In genomic region chr15:102388942-102389341, GRCm38 (mm10) we compare ENCODE assay signal across 20 mouse cellular contexts. TPM values are rescaled to one million over a fixed set of nuclear protein-coding genes. Genes with fewer than 3 reads are reported as not detected.
DNase-seq lines count a peak whose midpoint lies in the region; TF ChIP-seq lines count a peak whose summit lies in the region.
"Had no signal": no experiment of that assay in that cellular context is flagged by ENCODE, and none has a peak within 500 bp of the region (broad histone marks: within the 10 kb centered on the region; RNA-seq: fewer than 3 reads in every experiment).

No protein-coding gene starts in this region.

- WGBS in cerebellum, adult 2 months, result 87% methylated on average over 3 of the region's 3 CpGs

- no peak for TF ChIP-seq EP300 in ES-Bruce4 (IDR thresholded peaks at IDR 0.05; ENCODE audit: insufficient read depth, low read depth, low read length)

- DNase-seq in heart, adult 11 months, result peak; percentile 85
- no peak for DNase-seq in heart, postnatal 36 days
- DNase-seq in ZHBTc4 (ENCODE audit: low read depth, low spot score), result peak; percentile 33
- DNase-seq in cerebellum, adult 2 months, result no peak
- no peak for DNase-seq in layer of hippocampus, adult 8-10 months (ENCODE audit: low spot score in 2 of 2)
- DNase-seq in ovary, postnatal 36 days (ENCODE audit: low spot score), result no peak
- DNase-seq: adrenal gland, postnatal 14 days; cerebellum, adult 11-12 months; cerebellum, postnatal 10 days; gastrocnemius, postnatal 14 days; heart, postnatal 10 days; kidney, adult 11 months had no signal

- no peak for TF ChIP-seq CTCF in ES-Bruce4 (IDR thresholded peaks at IDR 0.05; ENCODE audit: low read depth, low read length)
- no peak for TF ChIP-seq CTCF in cerebellum, adult 2 months (IDR thresholded peaks at IDR 0.05; ENCODE audit: borderline replicate concordance, insufficient read depth, low read depth, low read length)

- peak overlapping the region; percentile 75 for H3K27ac ChIP-seq in ES-Bruce4 (ENCODE audit: insufficient read depth, low read length)
- H3K27ac ChIP-seq in cerebellum, adult 2 months (ENCODE audit: insufficient read depth, low read length), result no peak overlapping the region
- H3K27ac ChIP-seq: embryonic facial prominence, embryonic 10.5 days; forebrain, embryonic 15.5 days; heart, embryonic 10.5 days; hindbrain, embryonic 13.5 days; hindbrain, postnatal 0 days had no signal

- H3K36me3 ChIP-seq in ES-Bruce4 (ENCODE audit: control insufficient read depth, insufficient read depth, low read length, poor library complexity, severe bottlenecking), result no peaks in the 10 kb centered on the region
- H3K36me3 ChIP-seq: embryonic facial prominence, embryonic 10.5 days; forebrain, embryonic 15.5 days; heart, embryonic 10.5 days; hindbrain, embryonic 13.5 days had no signal

- no peak overlapping the region for H3K4me3 ChIP-seq in ES-Bruce4 (ENCODE audit: low read depth, low read length)
- no peak overlapping the region for H3K4me3 ChIP-seq in cerebellum, adult 2 months (replicated peaks; ENCODE audit: insufficient read depth, low read depth, low read length)
- H3K4me3 ChIP-seq: embryonic facial prominence, embryonic 10.5 days; erythroblast, embryonic 14.5 days; forebrain, embryonic 15.5 days; heart, embryonic 10.5 days; hindbrain, embryonic 13.5 days had no signal

- H3K4me1 ChIP-seq in ES-Bruce4 (ENCODE audit: control insufficient read depth, insufficient read depth, low read length), result no peaks in the 10 kb centered on the region
- no peaks in the 10 kb centered on the region for H3K4me1 ChIP-seq in cerebellum, adult 2 months (ENCODE audit: control insufficient read depth, insufficient read depth, low read length)
- H3K4me1 ChIP-seq: forebrain, embryonic 15.5 days; hindbrain, embryonic 13.5 days had no signal

- no peak for TF ChIP-seq POLR2A in ES-Bruce4 (IDR thresholded peaks at IDR 0.05; ENCODE audit: insufficient read depth, low read length)
- TF ChIP-seq POLR2A in cerebellum, adult 2 months (IDR thresholded peaks at IDR 0.05; ENCODE audit: borderline replicate concordance, insufficient read depth, low read length), result no peak

- H3K9ac ChIP-seq in ES-Bruce4 (ENCODE audit: low read depth, poor library complexity, severe bottlenecking), result no peak overlapping the region
- H3K9ac ChIP-seq: forebrain, embryonic 15.5 days; hindbrain, embryonic 13.5 days had no signal

- intact Hi-C loops in heart, postnatal 36 days (cut with DNase I), result no loop called here

- no peaks in the 10 kb centered on the region for H3K9me3 ChIP-seq in ES-Bruce4 (replicated peaks; ENCODE audit: control insufficient read depth, insufficient read depth, low read length, poor library complexity, severe bottlenecking)
- H3K9me3 ChIP-seq: embryonic facial prominence, embryonic 10.5 days; forebrain, embryonic 15.5 days; heart, embryonic 10.5 days; hindbrain, embryonic 13.5 days had no signal

- H3K27me3 ChIP-seq in ES-Bruce4 (ENCODE audit: control insufficient read depth, insufficient read depth, low read length, poor library complexity, severe bottlenecking), result no peaks in the 10 kb centered on the region
- no peaks in the 10 kb centered on the region for H3K27me3 ChIP-seq in cerebellum, adult 2 months (ENCODE audit: control insufficient read depth, insufficient read depth, low read length)
- H3K27me3 ChIP-seq: forebrain, embryonic 15.5 days; hindbrain, embryonic 13.5 days had no signal

RNA-seq across cellular contexts. Expression of gene Sp1, which starts 17.0 kb away (rescaled TPM):
- 10 to 100 TPM; 45.7 to 49.1 TPM for total RNA-seq in heart, postnatal 36 days (2021)
- 103 and 106 TPM in 2 replicates for polyA plus RNA-seq in ES-Bruce4 (2011; ENCODE audit: insufficient read depth, insufficient read length, low read depth, missing spikeins)
- 12.6 and 14.1 TPM in 2 replicates for polyA plus RNA-seq in cerebellum, adult 2 months (2012; rRNA removed)
- 10 to 100 TPM; 27.4 to 30.1 (median 28.8) TPM for total RNA-seq in layer of hippocampus, adult 8-10 months (2022)

RNA-seq across cellular contexts. Expression of gene Sp7, which starts 22.0 kb away (rescaled TPM):
- total RNA-seq in heart, postnatal 36 days (2021), result not detected
- polyA plus RNA-seq in ES-Bruce4 (2011; ENCODE audit: insufficient read depth, insufficient read length, low read depth, missing spikeins), result not detected in 2 replicates
- 1.4 TPM in 2 replicates for polyA plus RNA-seq in cerebellum, adult 2 months (2012; rRNA removed)
- total RNA-seq in layer of hippocampus, adult 8-10 months (2022), result under 1 TPM; 0.37 to 0.78 (median 0.59) TPM
- total RNA-seq: adrenal gland, postnatal 14 days; heart, postnatal 10 days; hematopoietic stem cell, adult 5-6 weeks had no signal
- polyA plus RNA-seq: erythroblast, embryonic 14.5 days had no signal

RNA-seq across cellular contexts. Expression of gene Aaas, which starts 38.4 kb away (rescaled TPM):
- 10 to 100 TPM; 12.5 to 12.8 TPM for total RNA-seq in heart, postnatal 36 days (2021)
- 196 and 252 TPM in 2 replicates for polyA plus RNA-seq in ES-Bruce4 (2011; ENCODE audit: insufficient read depth, insufficient read length, low read depth, missing spikeins)
- 29.7 and 33.1 TPM in 2 replicates for polyA plus RNA-seq in cerebellum, adult 2 months (2012; rRNA removed)
- 10 to 100 TPM; 20.6 to 33.5 (median 24.7) TPM for total RNA-seq in layer of hippocampus, adult 8-10 months (2022)

RNA-seq across cellular contexts. Expression of gene Amhr2, which starts 56.2 kb away (rescaled TPM):
- under 1 TPM; 0.16 to 0.78 TPM for total RNA-seq in heart, postnatal 36 days (2021)
- polyA plus RNA-seq in ES-Bruce4 (2011; ENCODE audit: insufficient read depth, insufficient read length, low read depth, missing spikeins), result 1.8 and 2.8 TPM in 2 replicates
- 3.2 TPM in 2 replicates for polyA plus RNA-seq in cerebellum, adult 2 months (2012; rRNA removed)
- 1 to 10 TPM in 2 of 4 experiments, under 1 TPM in 2; 0.40 to 2.0 (median 1.1) TPM for total RNA-seq in layer of hippocampus, adult 8-10 months (2022)
- total RNA-seq: hematopoietic stem cell, adult 5-6 weeks had no signal

RNA-seq across cellular contexts. Expression of gene Myg1, which starts 57.4 kb away (rescaled TPM):
- total RNA-seq in heart, postnatal 36 days (2021), result 10 to 100 TPM; 17.7 to 22.7 TPM
- 38.6 and 48.8 TPM in 2 replicates for polyA plus RNA-seq in ES-Bruce4 (2011; ENCODE audit: insufficient read depth, insufficient read length, low read depth, missing spikeins)
- 106 and 110 TPM in 2 replicates for polyA plus RNA-seq in cerebellum, adult 2 months (2012; rRNA removed)
- total RNA-seq in layer of hippocampus, adult 8-10 months (2022), result 10 to 100 TPM; 66.5 to 76.4 (median 71.6) TPM

Comparison
In these comparisons a context has a peak if more than half of its experiments do, and no peak if none do; other contexts are left out.
1. DNase-seq: peak in heart, adult 11 months (single experiment) and ZHBTc4 (single experiment); none in heart, postnatal 36 days (0 of 2), cerebellum, adult 2 months (0 of 2), layer of hippocampus, adult 8-10 months (0 of 2) and ovary, postnatal 36 days (single experiment).